Mouse (Mus musculus) spleen, adult 18-20 months (tissue): ENCODE results near the gene Fam19a5.

Experiments
- DNase-seq, 2 experiments: peaks; one replicate each; pipeline ENCODE4 v3.0.0; 2022; ENCODE audit warnings: mixed read lengths in 2 of 2

The Fam19a5 gene

GRCm38 (mm10) chr15:87773955-87774354, 229.9 kb downstream of the Fam19a5 start:
- DNase-seq, result no peak

- no peak for DNase-seq
Measured at GRCm38 (mm10) chr15:87783331-87783730, 239.2 kb downstream of the Fam19a5 start.

DNA sequence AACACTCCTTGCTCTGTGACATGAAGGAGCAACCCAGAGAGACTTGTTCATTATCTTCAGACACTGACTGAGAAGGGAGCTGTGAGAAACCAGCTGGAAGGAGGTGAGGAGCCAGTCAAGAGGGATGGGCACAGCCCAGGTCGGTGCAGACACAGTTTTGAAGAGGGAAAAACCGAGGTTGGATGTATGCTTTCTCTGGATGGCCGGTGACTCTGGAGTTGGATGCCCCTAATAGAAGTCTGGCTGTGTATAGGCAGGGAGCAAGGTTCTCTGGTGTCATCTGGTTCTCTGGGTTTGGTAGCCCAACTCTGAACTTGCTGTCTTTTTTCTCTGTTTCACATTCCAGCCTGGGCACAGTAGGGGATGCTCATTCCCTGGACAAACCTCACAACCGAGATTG, 245.6 kb downstream of the Fam19a5 start:
- DNase-seq, result no peak

DNA sequence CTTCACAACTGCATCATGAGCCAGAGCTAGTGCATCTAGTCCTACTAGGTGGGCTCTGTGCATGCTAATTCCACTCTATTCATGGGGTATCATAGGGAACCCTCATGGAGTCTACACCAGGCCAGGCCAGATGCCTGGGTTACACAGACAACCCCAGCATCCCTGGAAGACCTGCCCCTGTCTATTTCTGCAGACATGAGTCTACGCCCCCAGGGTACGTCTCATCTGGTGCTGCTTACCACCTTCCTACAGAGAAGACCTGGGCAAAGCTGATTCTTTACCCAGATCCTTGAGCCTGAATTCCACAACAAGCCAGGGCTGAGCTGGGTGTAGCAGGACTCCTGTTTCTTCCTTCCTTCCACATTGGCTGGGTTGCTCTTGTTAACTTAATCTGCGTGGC, 249.6 kb downstream of the Fam19a5 start:
- no peak for DNase-seq

DNA sequence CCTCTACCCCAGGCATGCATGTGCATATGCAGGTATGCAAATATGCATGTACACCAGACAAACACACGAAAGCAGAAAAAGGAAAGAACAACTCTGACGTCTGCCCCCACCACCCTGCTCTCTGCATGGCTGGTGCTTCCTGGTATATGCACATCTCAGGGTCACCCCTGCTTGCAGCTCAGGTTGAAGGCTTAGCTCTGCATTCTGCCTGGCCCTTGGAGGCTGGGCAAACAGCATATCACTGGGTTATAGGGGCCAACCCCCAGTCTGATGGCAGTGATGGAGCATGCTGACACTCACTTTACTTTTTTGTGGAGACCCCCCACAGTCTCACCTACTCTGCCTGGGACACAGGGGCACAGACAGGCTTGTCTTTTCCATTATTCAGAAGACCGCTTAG, 252.5 kb downstream of the Fam19a5 start:
- DNase-seq, result no peak
